Mouse (Mus musculus) testis, adult 2 months (tissue): ENCODE data around the gene Serpina3b. TPM values are rescaled to one million over a fixed set of nuclear protein-coding genes. Genes with fewer than 3 reads are reported as not detected.

Experiments
- H3K27ac ChIP-seq: fragments of 200-500 bp; 2 replicates; pipeline ENCODE4 v1.5.1; 2012; ENCODE audit warnings: low read depth, low read length; ENCODE audit not compliant: control insufficient read depth, insufficient read depth
- H3K27me3 ChIP-seq: fragments of 200-500 bp; 2 replicates; pipeline ENCODE4 v1.6.1; 2012; ENCODE audit warnings: mild to moderate bottlenecking, low read length, moderate library complexity; ENCODE audit not compliant: control insufficient read depth, insufficient read depth
- H3K36me3 ChIP-seq: fragments of 200-500 bp; 2 replicates; pipeline ENCODE4 v1.6.1; 2012; ENCODE audit warnings: mild to moderate bottlenecking, low read length; ENCODE audit not compliant: control insufficient read depth, insufficient read depth
- H3K4me1 ChIP-seq: fragments of 200-500 bp; 2 replicates; pipeline ENCODE4 v1.6.1; 2012; ENCODE audit warnings: low read length; ENCODE audit not compliant: control insufficient read depth, insufficient read depth
- H3K4me3 ChIP-seq: fragments of 200-500 bp; 2 replicates; pipeline ENCODE4 v1.5.1; 2012; ENCODE audit warnings: low read depth, mild to moderate bottlenecking, low read length, moderate library complexity, mixed read lengths; ENCODE audit not compliant: control insufficient read depth
- CTCF ChIP-seq: fragments of 200-500 bp; IDR thresholded peaks from 2 replicates; pipeline ENCODE4 v1.5.1; 2012; ENCODE audit warnings: low read depth, mild to moderate bottlenecking, inconsistent platforms, low read length, moderate library complexity; ENCODE audit not compliant: control insufficient read depth, insufficient read depth, insufficient replicate concordance
- POLR2A ChIP-seq: fragments of 200-500 bp; IDR thresholded peaks from 2 replicates; pipeline ENCODE4 v1.6.1; 2012; ENCODE audit warnings: low read depth, mild to moderate bottlenecking, inconsistent platforms, low read length, moderate library complexity; ENCODE audit not compliant: control insufficient read depth
- polyA plus RNA-seq: library from polyadenylated mRNA; depleted of rRNA; stranded (reverse); fragments of >200 nt; gene quantifications from 2 replicates; pipeline ENCODE4 v1.2.3, GENCODE M21; 2012

Serpina3b gene
- polyA plus RNA-seq, 1 experiment = 1.4 TPM

- Histone ChIP-seq H3K27ac (no peak overlapping the region), H3K27me3 (no peaks in the 10 kb centered on the region), H3K36me3 (no peaks in the 10 kb centered on the region), H3K4me3 (no peak overlapping the region), H3K4me1 (no peaks in the 10 kb centered on the region)
- no peak for TF ChIP-seq CTCF
- TF ChIP-seq POLR2A = no peak
These were observed 12.7 kb upstream of the Serpina3b start for GRCm38 (mm10) chr12:104114921-104115579.

GRCm38 (mm10) chr12:104123097-104123496 is 4.7 kb upstream of the Serpina3b start:
- TF ChIP-seq POLR2A (no peak), CTCF (no peak)
- no peak overlapping the region for H3K27ac ChIP-seq
- no peak overlapping the region for H3K4me3 ChIP-seq

GRCm38 (mm10) chr12:104123996-104124395 is 3.8 kb upstream of the Serpina3b start:
- no peaks in the 10 kb centered on the region for H3K36me3 ChIP-seq
- H3K4me3 ChIP-seq = no peak overlapping the region
- H3K4me1 ChIP-seq = no peaks in the 10 kb centered on the region
- TF ChIP-seq POLR2A (no peak), CTCF (no peak)
- no peak overlapping the region for H3K27ac ChIP-seq
- no peaks in the 10 kb centered on the region for H3K27me3 ChIP-seq

More at GRCm38 (mm10) chr12:104123097-104123496, 4.7 kb upstream of the Serpina3b start:
- Histone ChIP-seq H3K4me1 (no peaks in the 10 kb centered on the region), H3K27me3 (no peaks in the 10 kb centered on the region), H3K36me3 (no peaks in the 10 kb centered on the region)

GRCm38 (mm10) chr12:104125021-104125560 is 2.7 kb upstream of the Serpina3b start:
- no peak overlapping the region for H3K27ac ChIP-seq
- no peak overlapping the region for H3K4me3 ChIP-seq
- H3K4me1 ChIP-seq = no peaks in the 10 kb centered on the region
- H3K27me3 ChIP-seq = no peaks in the 10 kb centered on the region
- TF ChIP-seq POLR2A = no peak
- TF ChIP-seq CTCF = no peak
- H3K36me3 ChIP-seq = no peaks in the 10 kb centered on the region

- Histone ChIP-seq H3K27me3 (no peaks in the 10 kb centered on the region), H3K4me1 (no peaks in the 10 kb centered on the region), H3K27ac (no peak overlapping the region), H3K4me3 (no peak overlapping the region), H3K36me3 (no peaks in the 10 kb centered on the region)
- TF ChIP-seq CTCF (no peak), POLR2A (no peak)
These were observed 3.2 kb downstream of the Serpina3b start for GRCm38 (mm10) chr12:104131041-104131440.

- Histone ChIP-seq H3K4me1 (no peaks in the 10 kb centered on the region), H3K36me3 (no peaks in the 10 kb centered on the region), H3K27ac (no peak overlapping the region), H3K27me3 (no peaks in the 10 kb centered on the region), H3K4me3 (no peak overlapping the region)
- no peak for TF ChIP-seq CTCF
- TF ChIP-seq POLR2A = no peak
These were observed 10.4 kb downstream of the Serpina3b start for GRCm38 (mm10) chr12:104138216-104138615.

GRCm38 (mm10) chr12:104140543-104141103 is 12.8 kb downstream of the Serpina3b start:
- Histone ChIP-seq H3K27ac (no peak overlapping the region), H3K27me3 (no peaks in the 10 kb centered on the region), H3K4me1 (no peaks in the 10 kb centered on the region), H3K36me3 (no peaks in the 10 kb centered on the region), H3K4me3 (no peak overlapping the region)
- TF ChIP-seq CTCF (no peak), POLR2A (no peak)

GRCm38 (mm10) chr12:104141506-104141905 is 13.7 kb downstream of the Serpina3b start:
- no peaks in the 10 kb centered on the region for H3K36me3 ChIP-seq
- no peak for TF ChIP-seq CTCF
- no peak for TF ChIP-seq POLR2A
- H3K27me3 ChIP-seq = no peaks in the 10 kb centered on the region
- H3K27ac ChIP-seq = no peak overlapping the region
- no peak overlapping the region for H3K4me3 ChIP-seq
- H3K4me1 ChIP-seq = no peaks in the 10 kb centered on the region
